Mouse (Mus musculus): ENCODE measurements around the gene Ky.

The Ky gene

GRCm38 (mm10) chr9:102553781-102554180, 48.2 kb downstream of the Ky start:
- peak; percentile 83 to 91 for DNase-seq

GRCm38 (mm10) chr9:102558463-102558862, 52.9 kb downstream of the Ky start:
- no peak for DNase-seq

- DNase-seq = peak in 1 of 2 experiments; percentile 24
Observed at GRCm38 (mm10) chr9:102572888-102573287, 67.3 kb downstream of the Ky start.

- DNase-seq = no peak
Observed at GRCm38 (mm10) chr9:102577480-102577879, 71.9 kb downstream of the Ky start.

GRCm38 (mm10) chr9:102581921-102582469, 76.4 kb downstream of the Ky start:
- DNase-seq = no peak

GRCm38 (mm10) chr9:102587347-102587746, 81.8 kb downstream of the Ky start:
- DNase-seq = no peak

- no peak for DNase-seq
Observed at GRCm38 (mm10) chr9:102594667-102595393, 89.3 kb downstream of the Ky start.
